Mouse (Mus musculus) MEL (cell line): ENCODE measurements around the gene Vps29. TPM values are rescaled to one million over a fixed set of nuclear protein-coding genes. Genes with fewer than 3 reads are reported as not detected.

Experiments
- DNase-seq: peaks from one replicate; pipeline ENCODE4 v3.0.0; 2011; ENCODE audit warnings: low read depth, low spot score
- H3K27ac ChIP-seq: 2 replicates; pipeline ENCODE4 v1.5.1; 2012; ENCODE audit warnings: low read depth, mild to moderate bottlenecking, control low read depth, low read length, moderate library complexity; ENCODE audit not compliant: control insufficient read depth
- H3K27me3 ChIP-seq, 2 experiments: fragments of 150-350 bp in 1 of 2; sonication (generic) in 1 of 2; 2 replicates each; pipeline ENCODE4 v1.6.1; 2012; ENCODE audit warnings: low read length in 2 of 2, mild to moderate bottlenecking in 2 of 2, improper control_type of control experiment in 1 of 2, moderate library complexity in 1 of 2; ENCODE audit not compliant: insufficient read depth in 2 of 2, control insufficient read depth in 1 of 2
- H3K36me3 ChIP-seq, 2 experiments: 2 replicates each; pipeline ENCODE4 v1.6.1; 2012 to 2014; ENCODE audit warnings: low read length in 2 of 2, improper control_type of control experiment in 1 of 2, inconsistent platforms in 1 of 2, mild to moderate bottlenecking in 1 of 2; ENCODE audit not compliant: insufficient read depth in 2 of 2, control insufficient read depth in 1 of 2
- H3K4me1 ChIP-seq, 2 experiments: fragments of 150-350 bp in 1 of 2; sonication (generic) in 1 of 2; 2 replicates each; pipeline ENCODE4 v1.6.1; 2012; ENCODE audit warnings: low read length in 2 of 2, improper control_type of control experiment in 1 of 2, mild to moderate bottlenecking in 1 of 2; ENCODE audit not compliant: insufficient read depth in 2 of 2, control insufficient read depth in 1 of 2
- H3K4me3 ChIP-seq, 2 experiments: fragments of 150-350 bp in 1 of 2; sonication (generic) in 1 of 2; 2 replicates each; pipeline ENCODE4 v1.5.1; 2012; ENCODE audit warnings: low read depth in 2 of 2, low read length in 2 of 2, mild to moderate bottlenecking in 2 of 2, moderate library complexity in 2 of 2, control low read depth in 1 of 2, improper control_type of control experiment in 1 of 2; ENCODE audit not compliant: control insufficient read depth in 1 of 2, insufficient read depth in 1 of 2
- H3K79me2 ChIP-seq: 2 replicates; pipeline ENCODE4 v1.6.1; 2012; ENCODE audit warnings: mild to moderate bottlenecking, low read length, moderate library complexity; ENCODE audit not compliant: control insufficient read depth, poor library complexity, insufficient read depth
- H3K9ac ChIP-seq: 2 replicates; pipeline ENCODE4 v1.6.1; 2012; ENCODE audit warnings: low read depth, mild to moderate bottlenecking, control low read depth, low read length, moderate library complexity; ENCODE audit not compliant: control insufficient read depth, poor library complexity, severe bottlenecking
- H3K9me3 ChIP-seq: fragments of 150-350 bp; sonication (generic); replicated peaks from 2 replicates; pipeline ENCODE4 v1.6.1; 2012; ENCODE audit warnings: mild to moderate bottlenecking, low read length, improper control_type of control experiment, moderate library complexity; ENCODE audit not compliant: insufficient read depth
- BHLHE40 ChIP-seq: IDR thresholded peaks from 2 replicates; pipeline ENCODE4 v1.6.1; 2012; ENCODE audit warnings: low read depth, mild to moderate bottlenecking, inconsistent platforms, low read length, improper control_type of control experiment, borderline replicate concordance
- CHD1 ChIP-seq: IDR thresholded peaks from 2 replicates; pipeline ENCODE4 v1.6.1; 2012; ENCODE audit warnings: low read depth, mild to moderate bottlenecking, inconsistent platforms, low read length, improper control_type of control experiment
- CHD2 ChIP-seq: IDR thresholded peaks from 2 replicates; pipeline ENCODE4 v1.6.1; 2011; ENCODE audit warnings: low read length, improper control_type of control experiment
- CTCF ChIP-seq, 3 experiments: IDR thresholded peaks in 2 of 3; conservative IDR thresholded peaks in 1 of 3; 2 replicates each; pipeline ENCODE4 v1.5.1; 2011 to 2012; ENCODE audit warnings: low read length in 3 of 3, low read depth in 2 of 3, mild to moderate bottlenecking in 2 of 3, improper control_type of control experiment in 1 of 3, inconsistent platforms in 1 of 3, mixed read lengths in 1 of 3, moderate library complexity in 1 of 3; ENCODE audit not compliant: control insufficient read depth in 1 of 3, insufficient read depth in 1 of 3, poor library complexity in 1 of 3, severe bottlenecking in 1 of 3
- ELF1 ChIP-seq: IDR thresholded peaks from 2 replicates; pipeline ENCODE4 v1.6.1; 2014; ENCODE audit warnings: low read depth, mild to moderate bottlenecking, inconsistent platforms, low read length, improper control_type of control experiment, moderate library complexity
- EP300 ChIP-seq, 2 experiments: IDR thresholded peaks; 2 replicates each; pipeline ENCODE4 v1.6.1; 2011; ENCODE audit warnings: improper control_type of control experiment in 2 of 2, low read length in 2 of 2, low read depth in 1 of 2, mild to moderate bottlenecking in 1 of 2
- ETS1 ChIP-seq: IDR thresholded peaks from 2 replicates; pipeline ENCODE4 v1.6.1; 2012; ENCODE audit warnings: low read depth, mild to moderate bottlenecking, inconsistent platforms, low read length, improper control_type of control experiment, moderate library complexity
- JUND ChIP-seq: IDR thresholded peaks from 2 replicates; pipeline ENCODE4 v1.6.1; 2011; ENCODE audit warnings: low read depth, mild to moderate bottlenecking, improper control_type of control experiment, low read length
- KAT2A ChIP-seq: conservative IDR thresholded peaks from 2 replicates; pipeline ENCODE4 v1.6.1; 2012; ENCODE audit warnings: low read depth, low read length, improper control_type of control experiment, inconsistent platforms
- MAFK ChIP-seq: IDR thresholded peaks from 2 replicates; pipeline ENCODE4 v1.6.1; 2011; ENCODE audit warnings: low read depth, mild to moderate bottlenecking, low read length, improper control_type of control experiment, borderline replicate concordance
- MAX ChIP-seq: IDR thresholded peaks from 2 replicates; pipeline ENCODE4 v1.6.1; 2011; ENCODE audit warnings: low read length, improper control_type of control experiment
- MAZ ChIP-seq: IDR thresholded peaks from 2 replicates; pipeline ENCODE4 v1.6.1; 2012; ENCODE audit warnings: low read depth, mild to moderate bottlenecking, inconsistent platforms, low read length, improper control_type of control experiment
- MEF2A ChIP-seq: IDR thresholded peaks from 2 replicates; pipeline ENCODE4 v1.6.1; 2014; ENCODE audit warnings: low read depth, mild to moderate bottlenecking, inconsistent platforms, low read length, improper control_type of control experiment; ENCODE audit not compliant: poor library complexity, insufficient replicate concordance, severe bottlenecking; ENCODE audit errors: extremely low read depth
- SIN3A ChIP-seq: IDR thresholded peaks from 2 replicates; pipeline ENCODE4 v1.6.1; 2012; ENCODE audit warnings: low read length, improper control_type of control experiment, inconsistent platforms
- TBP ChIP-seq: IDR thresholded peaks from 2 replicates; pipeline ENCODE4 v1.8.0; 2011; ENCODE audit warnings: low read depth, low read length, improper control_type of control experiment
- USF2 ChIP-seq, 2 experiments: IDR thresholded peaks; 2 replicates each; pipeline ENCODE4 v1.6.1; 2011 to 2012; ENCODE audit warnings: improper control_type of control experiment in 2 of 2, low read length in 2 of 2, borderline replicate concordance in 1 of 2, inconsistent platforms in 1 of 2, low read depth in 1 of 2, mild to moderate bottlenecking in 1 of 2; ENCODE audit not compliant: insufficient read depth in 1 of 2
- ZNF384 ChIP-seq: IDR thresholded peaks from 2 replicates; pipeline ENCODE4 v1.6.1; 2012; ENCODE audit warnings: low read depth, mild to moderate bottlenecking, inconsistent platforms, low read length, improper control_type of control experiment
- polyA plus RNA-seq, 2 experiments: library from polyadenylated mRNA; stranded (reverse) in 1 of 2; unstranded in 1 of 2; fragments of >175 nt in 1 of 2; fragments of >200 nt in 1 of 2; gene quantifications; 2 replicates each; pipeline versions ENCODE4 v1.2.1 to v1.2.4; 2012; ENCODE audit warnings: low replicate concordance in 2 of 2, low read depth in 1 of 2; ENCODE audit not compliant: insufficient read length in 2 of 2, insufficient read depth in 1 of 2, missing spikeins in 1 of 2
- total RNA-seq: library from RNA; depleted of rRNA; stranded (reverse); fragments of 300-350 nt; gene quantifications from 2 replicates; pipeline ENCODE4 v1.2.3, GENCODE M21; 2012

The Vps29 gene
- total and polyA plus RNA-seq, 3 experiments = 92.1 to 424 (median 101) TPM

GRCm38 (mm10) chr5:122330269-122330668, 23.9 kb upstream of the Vps29 start:
- Histone ChIP-seq H3K79me2 (no peaks in the 10 kb centered on the region), H3K4me3 (no peak overlapping the region), H3K27ac (no peak overlapping the region), H3K36me3 (no peaks in the 10 kb centered on the region; a peak in 1 of 4 replicates), H3K9me3 (no peaks in the 10 kb centered on the region)
- no peak for DNase-seq
- TF ChIP-seq CHD2 = no peak
- no peak for TF ChIP-seq MAFK
- TF ChIP-seq ZNF384 = no peak
- TF ChIP-seq CHD1 = no peak
- TF ChIP-seq TBP = no peak
- no peak for TF ChIP-seq MAX
- no peak for TF ChIP-seq EP300 (IDR thresholded peaks at IDR 0.05; ENCODE audit: low read depth in 1 of 2, low read length in 2 of 2)
- TF ChIP-seq ELF1 = no peak
- TF ChIP-seq BHLHE40 = no peak
- TF ChIP-seq SIN3A = no peak
- no peak for TF ChIP-seq CTCF (IDR thresholded peaks at IDR 0.05 in 2 of 3, conservative IDR thresholded peaks at IDR 0.05 in 1 of 3; ENCODE audit: control insufficient read depth in 1 of 3, insufficient read depth in 1 of 3, low read depth in 2 of 3, low read length in 3 of 3, poor library complexity in 1 of 3, severe bottlenecking in 1 of 3)
- no peak for TF ChIP-seq ETS1
- no peak for TF ChIP-seq KAT2A
- no peak for TF ChIP-seq MEF2A
- TF ChIP-seq JUND = no peak
- no peak for TF ChIP-seq USF2 (IDR thresholded peaks at IDR 0.05; ENCODE audit: borderline replicate concordance in 1 of 2, insufficient read depth in 1 of 2, low read depth in 1 of 2, low read length in 2 of 2)
- TF ChIP-seq, all 39 proteins: peak for 0
- Histone ChIP-seq H3K4me1 (no peaks in the 10 kb centered on the region), H3K27me3 (no peaks in the 10 kb centered on the region), H3K9ac (no peak overlapping the region)

GRCm38 (mm10) chr5:122334682-122335081, 19.5 kb upstream of the Vps29 start:
- H3K4me1 ChIP-seq = no peaks in the 10 kb centered on the region
- H3K36me3 ChIP-seq = no peaks in the 10 kb centered on the region; a peak in 1 of 4 replicates
- DNase-seq = peak; percentile 15
- no peak overlapping the region for H3K9ac ChIP-seq
- no peaks in the 10 kb centered on the region for H3K9me3 ChIP-seq
- TF ChIP-seq USF2 (IDR thresholded peaks at IDR 0.05; ENCODE audit: borderline replicate concordance in 1 of 2, insufficient read depth in 1 of 2, low read depth in 1 of 2, low read length in 2 of 2) (no peak), ZNF384 (peak; percentile 41; the same call in 1 of the 2 replicates), MAZ (no peak)
- no peaks in the 10 kb centered on the region for H3K27me3 ChIP-seq
- H3K79me2 ChIP-seq = no peaks in the 10 kb centered on the region
- H3K4me3 ChIP-seq = no peak overlapping the region
- H3K27ac ChIP-seq = no peak overlapping the region
